In genomic region chr9:92337063-92337462, GRCm38 (mm10) we compare ENCODE assay signal across 39 mouse cellular contexts. TPM values are rescaled to one million over a fixed set of nuclear protein-coding genes. Genes with fewer than 3 reads are reported as not detected.
"Had no signal": no experiment of that assay in that cellular context is flagged by ENCODE, and none has a peak within 500 bp of the region (broad histone marks: within the 10 kb centered on the region; RNA-seq: fewer than 3 reads in every experiment).

No protein-coding gene starts in this region.

- DNase-seq: gastrocnemius, adult 2 months; gastrocnemius, postnatal 10 days; gastrocnemius, postnatal 25 days; kidney, adult 11 months; kidney, adult 2 months; kidney, adult 9 months; kidney, postnatal 14 days; kidney, postnatal 36 days; layer of hippocampus, adult 9-11 months; liver; liver, embryonic 13.5 days had no signal

- H3K4me2 ChIP-seq: heart, embryonic 11.5 days; heart, embryonic 13.5 days; heart, embryonic 15.5 days; hindbrain, embryonic 12.5 days; hindbrain, embryonic 14.5 days; kidney, embryonic 15.5 days; limb, embryonic 12.5 days; liver, embryonic 11.5 days; liver, embryonic 13.5 days had no signal

- H3K9ac ChIP-seq: heart, embryonic 13.5 days; heart, embryonic 15.5 days; hindbrain, embryonic 12.5 days; hindbrain, embryonic 14.5 days; kidney, embryonic 15.5 days; limb, embryonic 12.5 days; liver, embryonic 13.5 days had no signal

- H3K27me3 ChIP-seq: heart, embryonic 13.5 days; heart, embryonic 15.5 days; hindbrain, embryonic 12.5 days; kidney, embryonic 15.5 days; limb, embryonic 12.5 days; liver, embryonic 13.5 days had no signal

- H3K9me3 ChIP-seq: heart, embryonic 13.5 days; heart, embryonic 15.5 days; hindbrain, embryonic 10.5 days; hindbrain, embryonic 12.5 days; kidney, embryonic 15.5 days; limb, embryonic 10.5 days; limb, embryonic 12.5 days; liver, embryonic 13.5 days had no signal

- H3K4me1 ChIP-seq: heart, embryonic 13.5 days; heart, embryonic 15.5 days; hindbrain, embryonic 10.5 days; hindbrain, embryonic 12.5 days; kidney, embryonic 15.5 days; limb, embryonic 10.5 days; limb, embryonic 12.5 days; liver, embryonic 13.5 days had no signal

- ATAC-seq: hindbrain, embryonic 16.5 days; inflammation-experienced regulatory T-cells, adult 6 months had no signal

- H3K27ac ChIP-seq: gastrocnemius, adult 2 months; heart, embryonic 13.5 days; heart, embryonic 15.5 days; hindbrain, embryonic 10.5 days; hindbrain, embryonic 12.5 days; hindbrain, embryonic 14.5 days; kidney, embryonic 15.5 days; kidney, postnatal 0 days; left cerebral cortex, adult 2 months; limb, embryonic 10.5 days; limb, embryonic 12.5 days; liver, embryonic 13.5 days had no signal

- H3K4me3 ChIP-seq: gastrocnemius, adult 2 months; heart, embryonic 13.5 days; heart, embryonic 15.5 days; hindbrain, embryonic 10.5 days; hindbrain, embryonic 12.5 days; kidney, embryonic 15.5 days; left cerebral cortex, adult 2 months; limb, embryonic 10.5 days; limb, embryonic 12.5 days; liver, embryonic 13.5 days had no signal

- H3K36me3 ChIP-seq: heart, embryonic 13.5 days; heart, embryonic 15.5 days; hindbrain, embryonic 10.5 days; hindbrain, embryonic 12.5 days; kidney, embryonic 15.5 days; limb, embryonic 10.5 days; limb, embryonic 12.5 days; liver, embryonic 13.5 days had no signal

RNA-seq across cellular contexts. Expression of gene 1700057G04Rik, which starts 27.9 kb away (rescaled TPM):
- total RNA-seq: gastrocnemius, adult 2 months; gastrocnemius, postnatal 10 days; gastrocnemius, postnatal 25 days; gastrocnemius, postnatal 4 days; granulocyte monocyte progenitor cell, adult 5-6 weeks; heart, adult 18-20 months; heart, postnatal 14 days; heart, postnatal 36 days; layer of hippocampus, adult 18-20 months; layer of hippocampus, adult 8-10 months; layer of hippocampus, postnatal 25 days; left cerebral cortex, adult 2 months; left cerebral cortex, postnatal 14 days; left cerebral cortex, postnatal 36 days had no signal
- polyA plus RNA-seq: frontal cortex, adult 2 months; heart, embryonic 11.5 days; heart, embryonic 13.5 days; heart, embryonic 15.5 days; heart, postnatal 0 days; hindbrain, embryonic 10.5 days; hindbrain, embryonic 12.5 days; hindbrain, embryonic 14.5 days; hindbrain, embryonic 16.5 days; kidney, adult 2 months; kidney, embryonic 15.5 days; large intestine, adult 2 months; limb, embryonic 10.5 days; limb, embryonic 12.5 days; limb, embryonic 14.5 days; liver, embryonic 11.5 days; liver, embryonic 13.5 days had no signal
